Mouse (Mus musculus) liver, embryonic 16.5 days (tissue): Measurements from ENCODE around the gene Slc7a6os. TPM values are rescaled to one million over a fixed set of nuclear protein-coding genes. Genes with fewer than 3 reads are reported as not detected.
"Not testable (repeated sequence)": the region's sequence is repeated elsewhere in the genome, so short reads cannot be mapped to it uniquely, and the experiment has no call there.

Source experiments
- ATAC-seq: fragments of 200-750 bp; cut with Nextera tagmentation; 2 replicates; pipeline ENCODE4 v1.8.0; 2017; ENCODE audit warnings: low read depth, mild to moderate bottlenecking, moderate number of reproducible peaks, moderate library complexity
- H3K27ac ChIP-seq: fragments of 300-500 bp; sonication (generic); 2 replicates; pipeline ENCODE4 v1.5.1; 2014; ENCODE audit warnings: mild to moderate bottlenecking, low read length
- H3K27me3 ChIP-seq: fragments of 300-500 bp; sonication (generic); 2 replicates; pipeline ENCODE4 v1.6.1; 2014; ENCODE audit warnings: low read depth, low read length, mixed read lengths; ENCODE audit not compliant: control insufficient read depth, insufficient read depth
- H3K36me3 ChIP-seq: fragments of 300-500 bp; sonication (generic); 2 replicates; pipeline ENCODE4 v1.6.1; 2014; ENCODE audit warnings: mild to moderate bottlenecking; ENCODE audit not compliant: control insufficient read depth, insufficient read depth
- H3K4me1 ChIP-seq: fragments of 300-500 bp; sonication (generic); 2 replicates; pipeline ENCODE4 v1.6.1; 2014; ENCODE audit warnings: low read depth, low read length, mixed read lengths; ENCODE audit not compliant: control insufficient read depth
- H3K4me2 ChIP-seq: fragments of 300-500 bp; sonication (generic); 2 replicates; pipeline ENCODE4 v1.6.1; 2014; ENCODE audit warnings: low read depth, low read length, mixed read lengths
- H3K4me3 ChIP-seq: fragments of 300-500 bp; sonication (generic); 2 replicates; pipeline ENCODE4 v1.5.1; 2014; ENCODE audit warnings: low read depth, mild to moderate bottlenecking, low read length
- H3K9ac ChIP-seq: fragments of 300-500 bp; sonication (generic); 2 replicates; pipeline ENCODE4 v1.6.1; 2014; ENCODE audit warnings: low read depth, low read length
- H3K9me3 ChIP-seq: fragments of 300-500 bp; sonication (generic); replicated peaks from 2 replicates; pipeline ENCODE4 v1.6.1; 2016; ENCODE audit warnings: low read length; ENCODE audit not compliant: control insufficient read depth
- WGBS: fragments of 180-500 bp; shearing (Covaris S2); extraction: QIAGEN DNeasy Blood & Tissue Kit; methylation state at CpG from one replicate; pipeline ENCODE4 v1.1.7; 2014; ENCODE audit not compliant: insufficient replicate concordance; 5-methylcytosine and 5-hydroxymethylcytosine counted together
- polyA plus RNA-seq: library from polyadenylated mRNA; unstranded; fragments of >200 nt; fragmentation: Nextera tagmentation; extraction: Ambion mirVana; gene quantifications from 2 replicates; pipeline ENCODE4 v1.2.1, GENCODE M21; 2015

Gene Slc7a6os
- polyA plus RNA-seq, 1 experiment from 2014 or later: 9.2 TPM

DNA sequence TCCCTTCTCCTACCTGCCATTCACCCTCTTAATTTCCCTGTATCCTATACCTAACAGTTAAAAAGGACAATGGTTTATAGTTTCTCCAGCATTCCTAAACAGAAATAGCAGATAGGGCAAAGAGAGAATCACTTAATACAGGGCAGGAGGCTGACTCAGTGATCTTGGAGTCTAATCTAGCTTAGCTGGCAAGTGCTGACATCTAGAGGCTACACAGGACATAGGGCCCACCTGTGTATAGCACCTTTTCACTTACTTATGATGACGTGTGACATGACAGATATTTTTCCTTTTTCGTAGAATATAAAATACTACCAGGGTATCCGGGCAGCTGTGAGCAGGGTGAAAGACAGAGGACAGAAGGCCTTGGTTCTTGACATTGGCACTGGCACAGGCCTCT is 8.9 kb upstream of the Slc7a6os start:
- no peaks in the 10 kb centered on the region for H3K4me1 ChIP-seq
- H3K27me3 ChIP-seq: no peaks in the 10 kb centered on the region
- H3K36me3 ChIP-seq: no peaks in the 10 kb centered on the region; the same call in 1 of the 2 replicates
- H3K9me3 ChIP-seq: no peaks in the 10 kb centered on the region
- no peak overlapping the region for H3K27ac ChIP-seq
- 76% methylated on average over 3 of the region's 3 CpGs for WGBS
- no peak overlapping the region for H3K4me3 ChIP-seq
- H3K4me2 ChIP-seq: no peak overlapping the region
- no peak overlapping the region for H3K9ac ChIP-seq
- no peak for ATAC-seq

DNA sequence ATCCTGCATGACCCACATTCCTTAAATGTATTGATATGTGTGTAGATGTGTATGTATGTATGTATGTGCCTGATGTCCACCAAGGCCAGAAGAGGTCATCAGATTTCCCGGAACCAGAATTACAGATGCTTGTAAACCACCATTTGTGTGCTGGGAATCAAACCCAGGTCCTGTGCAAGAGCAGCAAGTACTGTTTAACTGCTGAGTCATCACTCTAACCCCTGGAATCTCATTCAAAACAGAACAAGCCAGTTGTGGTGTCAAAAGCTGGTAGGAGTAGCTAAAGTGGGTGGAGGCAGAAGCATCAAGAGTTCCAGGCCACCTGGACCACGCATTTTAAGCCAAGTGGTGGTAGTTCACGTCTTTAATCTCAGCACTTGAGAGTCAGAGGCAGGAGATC is 3.2 kb upstream of the Slc7a6os start:
- Histone ChIP-seq H3K36me3 (0 out of 2 replicates have a peak, but pooled peaks cover 5% of the 10 kb centered on the region), H3K9ac (no peak overlapping the region), H3K4me1 (peaks cover 12% of the 10 kb centered on the region), H3K27me3 (no peaks in the 10 kb centered on the region), H3K9me3 (no peaks in the 10 kb centered on the region), H3K27ac (no peak overlapping the region), H3K4me3 (no peak overlapping the region), H3K4me2 (no peak overlapping the region)
- WGBS: 83% methylated on average over 3 of the region's 3 CpGs
- no peak for ATAC-seq

DNA sequence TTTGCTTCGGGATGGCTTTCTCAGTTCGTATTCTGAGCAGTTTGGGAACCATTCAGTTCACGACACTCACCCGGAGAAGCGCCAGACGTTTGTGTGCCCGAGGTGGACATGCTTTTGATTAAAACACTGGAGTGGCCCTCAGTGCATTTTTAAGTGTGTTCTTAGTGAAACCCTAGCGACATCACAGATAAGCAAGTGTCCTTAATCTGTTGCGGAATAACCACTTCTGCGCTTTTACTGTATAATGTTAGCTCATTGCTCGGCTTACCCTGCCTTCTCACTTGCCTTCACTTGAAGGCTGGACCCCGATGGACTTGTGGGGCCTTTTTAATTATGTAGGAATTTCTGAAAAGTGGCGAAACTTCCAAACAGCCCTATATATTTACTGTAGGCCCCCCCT is 686 bp upstream of the Slc7a6os start:
- Histone ChIP-seq H3K4me2 (peak overlapping the region; percentile 84), H3K27ac (peak overlapping the region; percentile 90), H3K4me1 (peaks cover 12% of the 10 kb centered on the region), H3K9me3 (no peaks in the 10 kb centered on the region), H3K36me3 (peaks cover 5% of the 10 kb centered on the region; the same call in 1 of the 2 replicates), H3K4me3 (peak overlapping the region; percentile 93), H3K9ac (peak overlapping the region; percentile 94), H3K27me3 (no peaks in the 10 kb centered on the region)
- ATAC-seq: no peak
- WGBS: 2% methylated on average over 13 of the region's 13 CpGs

DNA sequence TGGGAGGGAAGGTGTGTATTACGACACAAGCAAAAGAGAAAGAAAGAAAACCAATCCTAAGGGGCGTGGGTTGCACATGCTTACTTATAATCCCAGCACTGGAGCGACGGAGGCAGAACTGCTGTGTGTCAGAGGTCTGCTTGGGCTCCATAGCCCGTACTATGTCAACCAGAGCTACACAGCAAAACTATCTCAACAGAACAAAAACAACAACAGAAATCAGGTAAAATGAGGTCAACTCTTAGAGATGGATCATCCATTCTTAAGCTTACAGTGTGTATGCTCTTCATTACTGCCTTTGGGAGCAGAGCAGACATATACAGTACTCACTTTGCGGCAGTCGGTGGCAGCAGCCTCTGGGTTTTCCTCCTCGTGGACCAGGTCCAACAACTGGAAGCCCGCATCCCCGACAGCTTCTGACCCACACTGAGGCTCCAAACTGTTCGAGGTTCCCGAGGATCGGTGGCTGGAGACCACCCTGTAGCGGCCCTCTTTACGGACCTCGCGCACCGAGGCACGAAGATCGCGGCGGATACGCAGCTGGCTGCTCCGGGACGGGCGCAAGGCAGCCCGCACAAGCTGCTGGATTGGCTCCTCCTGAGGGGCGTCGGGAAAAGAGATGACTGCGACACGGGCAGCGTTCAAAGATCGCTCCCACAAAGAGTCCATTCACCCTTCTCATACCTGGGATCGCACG is 552 bp downstream of the Slc7a6os start:
- under 1% methylated on average over 35 of the region's 35 CpGs for WGBS
- H3K27me3 ChIP-seq: no peaks in the 10 kb centered on the region
- peaks cover 12% of the 10 kb centered on the region for H3K4me1 ChIP-seq
- H3K4me2 ChIP-seq: peak overlapping the region; percentile 84
- peaks cover 8% of the 10 kb centered on the region; the same call in 1 of the 2 replicates for H3K36me3 ChIP-seq
- H3K9me3 ChIP-seq: no peaks in the 10 kb centered on the region
- H3K27ac ChIP-seq: peak overlapping the region; percentile 90
- H3K4me3 ChIP-seq: peak overlapping the region; percentile 93
- peak; percentile 50 for ATAC-seq
- peak overlapping the region; percentile 94 for H3K9ac ChIP-seq

DNA sequence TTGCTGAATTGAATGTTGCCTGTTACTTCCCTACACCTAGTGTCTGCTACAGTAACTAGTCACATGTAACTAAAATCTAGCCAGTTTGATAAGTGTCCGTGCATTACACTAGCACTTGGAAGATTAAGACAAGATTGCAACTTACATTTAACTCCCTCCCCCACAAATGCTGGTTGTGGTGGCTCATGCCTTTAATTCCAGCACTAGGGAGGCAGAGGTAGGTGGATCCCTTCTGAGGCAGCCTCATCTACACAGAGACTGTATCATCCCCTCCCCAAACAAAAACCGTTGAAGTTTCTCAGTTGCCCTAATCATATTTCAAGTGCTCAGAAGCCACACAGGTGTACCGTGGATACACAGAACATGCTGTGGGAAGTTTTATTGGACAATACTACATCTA is 11.1 kb downstream of the Slc7a6os start:
- not testable (repeated sequence) for H3K4me3 ChIP-seq, H3K27ac ChIP-seq, H3K9me3 ChIP-seq, H3K4me2 ChIP-seq, H3K27me3 ChIP-seq, H3K4me1 ChIP-seq, ATAC-seq, H3K9ac ChIP-seq
- 71% methylated on average over 3 of the region's 3 CpGs for WGBS
- H3K36me3 ChIP-seq: peaks cover 15% of the 10 kb centered on the region

DNA sequence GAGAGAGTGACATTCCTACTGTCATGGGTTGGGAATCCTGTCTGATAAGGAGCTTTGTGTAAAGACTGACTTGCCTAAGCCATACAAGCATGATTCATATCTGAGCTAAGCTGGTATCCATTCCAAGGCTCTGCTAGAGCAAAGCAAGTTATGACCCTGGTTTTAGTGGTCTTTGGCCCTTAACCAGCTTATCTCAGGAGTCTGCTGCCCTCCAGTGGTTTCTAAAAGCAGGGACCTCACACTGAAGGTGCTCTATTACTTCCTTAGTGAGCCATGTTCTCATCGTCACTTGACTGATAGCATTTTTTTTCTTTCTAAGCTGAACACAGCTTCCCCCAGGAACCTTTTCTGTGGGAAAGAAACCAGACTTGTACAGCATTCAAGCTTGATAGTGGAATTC is 12.0 kb downstream of the Slc7a6os start:
- Histone ChIP-seq H3K4me2 (no peak overlapping the region), H3K27ac (no peak overlapping the region), H3K9ac (no peak overlapping the region), H3K4me1 (no peaks in the 10 kb centered on the region), H3K27me3 (no peaks in the 10 kb centered on the region), H3K9me3 (no peaks in the 10 kb centered on the region), H3K36me3 (peaks cover 15% of the 10 kb centered on the region), H3K4me3 (no peak overlapping the region)
- ATAC-seq: no peak
- 16% methylated on average over 1 of the region's 1 CpGs for WGBS

DNA sequence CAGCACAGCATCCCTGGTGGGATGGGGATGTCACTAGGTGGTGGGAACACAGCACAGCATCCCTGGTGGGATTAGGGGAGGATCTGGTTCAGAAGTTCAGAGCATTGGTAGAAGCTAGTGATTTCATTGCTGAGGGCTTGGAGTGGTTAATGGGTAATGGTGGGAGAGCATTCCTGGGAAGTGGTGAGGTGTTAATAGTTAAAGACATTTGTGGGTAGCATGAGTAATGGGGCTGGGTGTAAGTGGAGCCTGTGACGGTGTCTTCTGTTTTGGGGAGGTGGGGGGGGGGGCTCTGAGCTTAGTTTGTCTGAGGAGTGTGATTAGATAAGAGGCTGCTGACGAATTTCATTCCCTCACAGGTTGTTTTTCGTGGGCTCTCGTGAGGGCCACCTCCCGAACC is 16.7 kb downstream of the Slc7a6os start:
- ATAC-seq: no peak
- Histone ChIP-seq H3K4me1 (no peaks in the 10 kb centered on the region), H3K9ac (no peak overlapping the region), H3K4me3 (no peak overlapping the region), H3K27ac (no peak overlapping the region), H3K9me3 (no peaks in the 10 kb centered on the region), H3K36me3 (no peaks in the 10 kb centered on the region), H3K4me2 (no peak overlapping the region), H3K27me3 (no peaks in the 10 kb centered on the region)
- 51% methylated on average over 5 of the region's 5 CpGs for WGBS

DNA sequence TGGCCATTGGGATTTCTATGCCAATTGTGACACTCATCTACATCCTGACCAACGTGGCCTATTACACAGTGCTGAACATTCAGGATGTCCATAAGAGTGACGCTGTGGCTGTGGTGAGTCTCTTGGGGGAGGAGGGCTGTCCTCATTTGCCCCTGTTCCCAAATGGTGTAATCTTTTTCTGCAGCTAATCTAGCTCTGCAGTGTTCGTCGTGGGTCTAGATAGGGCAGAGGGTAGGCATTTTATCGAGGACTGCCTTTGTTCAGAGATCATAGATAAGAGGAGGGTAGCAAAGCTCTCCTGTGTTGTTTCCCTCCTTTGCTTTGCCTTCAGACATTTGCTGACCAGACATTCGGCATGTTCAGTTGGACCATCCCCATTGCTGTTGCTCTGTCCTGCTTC is 17.6 kb downstream of the Slc7a6os start:
- Histone ChIP-seq H3K4me2 (no peak overlapping the region), H3K9ac (no peak overlapping the region), H3K4me1 (no peaks in the 10 kb centered on the region), H3K27me3 (no peaks in the 10 kb centered on the region), H3K4me3 (no peak overlapping the region), H3K36me3 (no peaks in the 10 kb centered on the region), H3K27ac (no peak overlapping the region), H3K9me3 (no peaks in the 10 kb centered on the region)
- 40% methylated on average over 6 of the region's 6 CpGs for WGBS
- ATAC-seq: no peak

DNA sequence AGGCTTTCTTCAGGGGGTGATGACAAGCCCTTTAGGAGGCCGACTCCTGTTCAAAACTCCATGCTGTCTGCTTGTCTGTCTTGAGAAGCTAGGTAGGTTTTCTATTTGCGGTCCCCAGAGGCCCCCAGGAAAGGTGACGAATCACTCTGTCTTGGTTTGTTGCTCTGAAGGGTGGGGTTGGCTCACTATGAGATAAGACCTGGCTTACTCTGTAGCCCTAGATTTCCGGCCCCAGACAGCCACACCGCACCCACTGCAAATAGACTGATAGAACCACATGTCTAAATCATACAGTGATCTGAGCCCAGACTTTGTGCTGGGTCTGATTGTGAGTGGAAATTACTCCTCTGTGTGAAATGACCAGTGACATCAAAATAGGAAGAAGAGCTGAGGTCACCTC is 19.1 kb downstream of the Slc7a6os start:
- no peak overlapping the region for H3K4me2 ChIP-seq

More for the DNA sequence above, 19.1 kb downstream of the Slc7a6os start:
- H3K9me3 ChIP-seq: no peaks in the 10 kb centered on the region
- no peak overlapping the region for H3K9ac ChIP-seq
- no peaks in the 10 kb centered on the region for H3K27me3 ChIP-seq
- whole genome bisulfite sequencing: 22% methylated on average over 5 of the region's 5 CpGs
- H3K4me3 ChIP-seq: no peak overlapping the region
- no peaks in the 10 kb centered on the region for H3K36me3 ChIP-seq
- peak; percentile 32; the same call in 1 of the 2 replicates for ATAC-seq
- no peaks in the 10 kb centered on the region for H3K4me1 ChIP-seq
- H3K27ac ChIP-seq: no peak overlapping the region
